Mouse (Mus musculus) adrenal gland, adult (tissue): Measurements from ENCODE around the gene Gast.
"Not testable (repeated sequence)": the region's sequence is repeated elsewhere in the genome, so short reads cannot be mapped to it uniquely, and the experiment has no call there.

ENCODE experiments used
- DNase-seq, 2 experiments: peaks; one replicate each; pipeline ENCODE4 v3.0.0; 2022 to 2023; ENCODE audit warnings: low spot score in 1 of 2; ENCODE audit not compliant: inconsistent age in 2 of 2

Gene Gast

DNA sequence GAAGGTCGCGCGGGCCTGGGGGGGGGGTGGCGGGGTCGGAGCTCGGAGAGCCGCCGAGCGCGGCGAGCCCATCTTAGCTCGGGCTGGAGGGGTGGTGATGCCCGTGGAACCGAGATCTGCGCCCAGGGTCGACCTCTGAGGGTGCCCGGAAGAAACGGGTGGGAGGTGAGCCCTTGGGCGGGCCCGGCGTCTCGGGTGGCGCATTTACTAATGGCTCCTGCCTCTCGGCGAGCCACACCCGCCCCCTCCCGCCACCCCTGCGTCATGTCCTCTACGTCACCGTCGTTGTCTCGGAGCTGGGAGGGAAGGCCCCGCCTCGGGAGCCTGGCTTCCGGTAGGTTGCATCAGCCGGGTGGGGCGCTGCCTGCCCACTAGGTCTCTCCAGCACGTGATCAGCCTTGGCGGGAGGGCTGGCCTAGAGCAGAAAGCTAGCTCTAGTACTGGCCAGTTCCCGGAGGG lies 14.0 kb upstream of the Gast start:
- DNase-seq: peak; percentile 98 to 99

DNA sequence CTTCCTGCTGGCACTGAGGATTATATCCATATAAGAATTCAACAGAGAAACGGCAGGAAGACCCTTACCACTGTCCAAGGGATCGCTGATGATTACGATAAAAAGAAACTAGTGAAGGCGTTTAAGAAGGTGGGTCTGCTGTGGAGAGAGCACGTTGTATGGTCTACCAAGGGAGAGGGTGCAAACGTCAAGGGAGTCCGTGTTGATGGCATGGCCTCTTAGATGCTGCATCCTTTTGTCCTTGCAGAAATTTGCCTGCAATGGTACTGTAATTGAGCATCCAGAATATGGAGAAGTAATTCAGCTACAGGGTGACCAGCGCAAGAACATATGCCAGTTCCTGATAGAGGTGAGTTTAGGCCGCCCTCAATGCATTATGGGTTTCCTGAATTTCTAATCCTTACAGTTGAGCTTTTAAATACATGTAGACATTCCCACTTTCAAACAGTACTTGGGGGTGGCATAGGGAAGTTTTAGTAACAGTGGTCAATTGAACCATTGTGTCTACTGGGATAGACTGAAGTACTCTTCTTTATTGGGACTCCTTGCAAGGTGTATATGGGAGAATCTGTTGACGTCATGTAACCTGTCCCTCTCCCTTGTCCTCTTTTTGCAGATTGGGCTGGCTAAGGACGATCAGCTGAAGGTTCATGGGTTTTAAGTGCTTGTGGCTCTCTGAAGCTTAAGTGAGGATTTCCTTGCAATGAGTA lies 13.4 kb upstream of the Gast start:
- not testable (repeated sequence) for DNase-seq

DNA sequence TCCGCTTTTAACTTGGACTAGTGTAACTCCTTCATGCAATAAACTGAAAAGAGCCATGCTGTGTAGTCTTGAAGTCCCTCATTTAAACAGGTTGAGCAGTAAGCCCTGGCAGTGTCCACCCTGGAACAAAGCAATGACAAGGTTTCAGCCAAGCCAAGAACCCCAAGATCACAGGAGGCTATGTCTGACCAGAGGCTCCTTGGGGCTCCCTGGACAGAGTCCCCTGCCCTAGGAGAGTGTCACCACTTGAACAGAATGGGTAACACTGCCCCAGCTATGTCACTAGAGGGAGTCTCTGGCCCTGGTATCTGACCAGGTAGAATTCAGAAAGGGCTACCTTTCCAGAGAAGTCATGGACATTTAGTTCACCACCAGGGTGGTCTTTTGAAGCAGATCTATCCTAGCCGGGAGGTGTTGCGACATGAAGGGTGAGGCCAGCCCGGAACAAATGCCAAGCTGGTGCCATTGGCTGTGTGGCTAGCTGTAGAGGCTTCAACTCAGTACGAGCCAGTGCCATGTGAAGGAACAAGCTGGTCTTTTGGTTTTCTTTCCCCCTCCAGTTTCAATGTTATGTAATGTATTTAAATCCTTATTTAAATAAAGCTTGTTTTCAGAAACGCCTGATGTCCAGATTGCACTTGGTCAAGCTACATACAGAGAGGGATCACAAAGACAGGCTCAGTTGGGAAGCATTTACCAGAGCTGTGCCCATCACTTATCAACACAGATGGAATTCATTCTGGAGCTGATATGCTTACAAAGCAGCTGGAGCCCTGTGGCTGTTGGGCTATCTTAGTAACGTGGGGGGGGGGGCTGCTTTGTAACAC lies 12.5 kb upstream of the Gast start:
- DNase-seq: peak in 1 of 2 experiments; percentile 66

DNA sequence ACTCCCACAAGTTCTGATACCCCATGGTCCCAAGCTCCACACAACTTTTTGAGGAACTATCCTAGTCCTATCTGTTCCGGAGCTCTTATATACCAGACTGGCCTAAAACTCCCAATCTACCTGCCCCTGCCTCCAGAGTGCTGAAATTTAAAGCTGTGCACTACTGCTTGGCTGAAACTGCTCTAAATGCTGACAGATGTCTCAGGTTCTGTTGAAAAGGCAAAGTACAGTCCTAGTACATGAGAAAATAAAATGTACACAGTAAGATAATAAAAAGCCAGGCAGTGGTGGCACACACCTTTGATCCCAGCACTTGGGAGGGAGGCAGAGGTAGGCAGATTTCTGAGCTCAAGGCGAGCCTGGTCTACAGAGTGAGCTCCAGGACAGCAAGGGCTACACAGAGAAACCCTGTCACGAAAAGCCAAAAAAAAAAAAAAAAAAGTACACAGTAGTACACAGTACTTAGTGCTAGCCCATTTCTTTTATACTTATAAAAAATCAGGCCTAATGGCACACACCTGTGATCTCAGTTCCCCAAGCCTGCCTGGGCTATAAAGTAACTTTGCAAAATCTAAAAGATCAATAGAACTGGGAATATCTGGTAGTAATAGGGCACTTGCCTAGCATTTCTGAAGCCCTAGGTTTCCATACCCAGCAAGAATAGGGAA lies 11.5 kb upstream of the Gast start:
- peak in 1 of 2 experiments; percentile 49 for DNase-seq

DNA sequence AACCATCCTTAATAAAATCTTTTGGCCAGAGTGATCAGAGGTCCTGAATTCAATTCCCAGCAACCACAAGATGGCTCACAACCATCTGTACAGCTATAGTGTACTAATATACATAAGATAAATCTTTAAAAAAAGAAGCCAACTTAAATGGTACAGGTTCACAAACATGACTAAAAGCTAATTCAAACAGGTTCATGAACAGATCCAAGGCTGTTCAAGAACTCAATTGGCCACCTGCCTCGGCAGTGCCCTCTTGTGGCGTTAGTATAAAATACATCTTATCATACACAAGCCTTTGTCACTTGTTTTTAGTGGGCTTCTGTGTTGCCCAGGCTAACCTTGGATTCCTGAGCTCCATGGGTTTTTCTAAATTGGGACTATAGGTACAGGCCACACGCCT lies 10.6 kb upstream of the Gast start:
- DNase-seq: peak; percentile 51 to 86

DNA sequence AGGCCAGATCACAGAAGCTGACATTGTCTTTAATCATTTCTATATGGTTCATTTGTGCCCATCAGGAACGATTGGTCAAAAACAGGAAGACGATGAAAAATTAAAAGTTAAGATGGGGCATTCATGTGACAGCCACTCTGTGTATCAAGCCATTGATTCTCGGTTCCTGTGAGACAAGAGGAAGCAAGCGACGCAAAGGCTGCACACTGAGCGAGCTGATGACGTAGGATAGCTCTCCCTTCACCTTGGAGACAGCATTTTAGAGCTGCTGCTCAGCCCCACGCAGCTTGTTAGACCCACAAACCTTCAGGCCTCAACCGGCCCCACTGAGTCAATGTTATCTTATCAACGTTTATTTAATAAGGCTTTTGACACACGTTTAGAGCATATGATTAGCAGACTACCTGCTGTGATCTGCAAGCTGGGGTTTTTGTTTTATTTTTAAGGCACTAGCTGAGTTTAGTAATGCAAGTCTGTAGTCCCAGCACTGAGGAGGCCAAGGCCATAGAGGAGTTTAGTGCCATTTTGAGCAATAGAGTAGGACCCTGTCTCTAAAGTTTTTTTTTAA lies 9.1 kb upstream of the Gast start:
- DNase-seq: peak in 1 of 2 experiments; percentile 42

DNA sequence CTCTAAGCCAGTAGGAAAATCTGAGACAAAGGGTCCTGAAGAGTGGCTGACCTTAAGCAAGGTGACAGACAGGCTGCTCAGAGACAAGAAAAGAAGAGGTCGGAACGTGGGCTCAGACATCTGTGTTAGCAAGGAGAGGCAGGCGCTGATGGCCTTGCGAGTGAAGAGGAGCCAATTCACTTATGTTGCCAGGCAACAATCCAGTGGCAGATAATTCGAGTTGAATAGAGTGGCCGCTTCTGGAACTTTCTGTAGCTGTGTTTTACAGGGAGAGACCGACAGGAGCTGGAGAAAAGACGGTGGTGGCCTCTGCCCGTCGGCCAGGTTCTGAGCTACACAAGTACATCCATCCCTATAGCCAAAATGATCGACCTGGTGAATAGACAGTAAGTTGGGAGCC lies 6.9 kb upstream of the Gast start:
- DNase-seq: peak in 1 of 2 experiments; percentile 65

DNA sequence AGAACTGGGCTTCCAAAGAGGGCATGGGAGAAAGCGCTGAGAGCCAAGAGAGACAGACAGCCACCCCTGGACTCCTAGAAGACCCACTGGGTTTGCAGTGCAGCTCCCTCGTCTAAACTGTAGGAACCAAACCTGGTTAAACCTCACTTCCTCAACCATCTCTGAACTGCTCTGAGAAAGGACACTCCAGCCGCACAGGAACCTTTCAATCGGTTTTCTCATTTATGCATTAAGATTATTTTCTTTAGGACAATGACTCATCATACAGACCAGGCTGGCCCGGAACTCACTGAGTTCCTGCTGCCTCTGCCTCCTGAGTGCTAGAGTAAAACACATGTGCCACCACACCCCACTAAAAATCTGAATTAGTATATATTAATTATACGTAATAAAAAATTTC lies 6.4 kb upstream of the Gast start:
- DNase-seq: no peak

DNA sequence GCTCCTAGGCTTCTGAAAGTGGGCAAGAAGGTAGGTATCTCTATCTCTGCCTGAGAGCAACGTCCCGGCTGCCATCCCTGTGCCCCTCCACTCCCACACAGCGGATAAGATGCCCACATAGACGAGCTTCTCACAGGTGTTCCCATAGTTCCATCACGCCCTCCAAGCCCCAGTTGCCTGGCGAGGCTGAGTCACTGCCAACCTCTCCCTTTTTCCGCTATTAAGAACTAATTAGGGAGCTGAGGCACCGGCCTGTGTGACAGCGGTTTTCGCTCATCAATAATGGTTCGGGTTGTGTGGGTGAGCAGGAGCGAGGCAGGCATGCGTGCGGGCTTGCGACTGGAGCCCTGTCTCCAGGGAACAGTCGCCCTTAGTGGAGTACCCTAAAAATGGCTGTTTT lies 4.0 kb upstream of the Gast start:
- DNase-seq: peak in 1 of 2 experiments; percentile 54

DNA sequence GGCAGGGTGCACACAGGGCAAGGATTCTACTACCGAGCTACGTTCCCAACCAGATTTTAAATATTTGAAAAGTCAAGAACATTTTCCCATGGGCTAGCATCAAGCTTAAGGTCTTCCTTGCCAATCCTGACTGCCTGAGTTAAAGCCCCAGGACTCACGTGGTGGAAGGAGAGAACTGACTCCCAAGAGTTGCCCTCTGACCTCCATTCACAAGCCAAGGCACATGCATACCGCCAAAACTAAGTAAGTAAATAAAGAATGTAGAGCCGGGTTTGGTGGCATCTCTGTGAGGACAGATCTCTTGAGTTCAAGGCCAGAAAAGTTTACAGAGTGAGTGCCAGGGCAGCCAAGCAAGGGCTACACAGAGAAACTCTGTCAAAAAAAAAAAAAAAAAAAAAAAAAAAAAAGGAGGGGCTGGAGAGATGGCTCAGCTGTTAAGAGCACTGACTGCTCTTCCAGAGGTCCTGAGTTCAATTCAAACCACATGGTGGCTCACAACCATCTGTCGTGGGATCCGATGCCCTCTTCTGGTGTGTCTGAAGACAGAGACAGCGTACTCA lies 3.3 kb upstream of the Gast start:
- DNase-seq: not testable (repeated sequence)

DNA sequence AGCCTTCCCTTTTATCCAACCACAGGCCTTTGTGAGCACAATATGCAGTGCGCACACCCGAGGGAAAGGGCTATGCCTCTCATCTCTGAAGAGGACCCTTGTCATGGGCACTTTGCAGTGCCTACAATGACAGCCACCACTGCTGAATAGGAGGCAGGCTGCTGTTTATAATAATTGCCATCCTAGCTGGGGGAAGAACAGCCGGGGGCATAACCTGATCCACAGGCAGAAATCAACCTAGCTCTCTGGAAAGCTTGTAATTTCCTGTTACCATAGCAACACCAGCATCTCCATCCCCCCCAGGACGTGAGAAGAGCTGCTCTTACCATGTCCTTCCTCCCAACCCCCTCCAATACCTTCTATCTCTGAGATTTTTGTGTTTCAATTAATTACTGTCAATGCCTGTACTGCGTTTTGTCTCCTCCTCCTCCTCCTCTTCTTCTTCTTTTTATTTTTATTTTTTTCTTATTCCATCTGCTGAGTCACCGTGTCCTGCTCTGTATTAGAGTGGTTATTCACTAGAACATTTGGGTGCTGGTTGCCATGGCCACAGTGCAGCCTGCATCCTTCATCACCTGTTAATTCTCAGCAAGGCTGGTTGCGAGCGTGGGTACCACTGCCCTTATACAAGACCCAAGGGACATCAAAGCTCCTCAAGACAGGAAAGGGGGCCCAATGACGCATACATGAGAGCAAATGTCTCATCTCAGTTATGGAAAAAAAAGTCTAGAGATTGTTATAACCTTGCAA lies 1.3 kb upstream of the Gast start:
- peak in 1 of 2 experiments; percentile 33 for DNase-seq

DNA sequence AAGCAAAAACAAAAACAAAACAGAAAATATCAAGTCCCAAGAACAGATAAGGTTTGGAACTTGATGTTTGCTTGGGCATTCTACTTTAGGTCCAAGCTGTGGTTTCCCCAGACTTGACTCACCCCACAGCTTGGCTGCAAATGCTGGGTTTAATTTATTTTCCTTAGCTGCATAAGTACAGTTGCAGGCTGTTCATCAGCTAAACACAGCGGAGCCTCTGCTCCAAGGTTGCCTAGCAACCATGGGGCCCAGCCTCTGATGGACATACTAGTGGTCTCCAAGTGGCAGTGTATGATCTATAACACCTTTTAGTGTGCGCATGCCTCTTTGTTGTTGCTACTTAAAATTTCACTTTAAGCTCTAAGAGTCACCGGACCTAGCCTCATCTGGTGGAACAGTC lies 1.5 kb downstream of the Gast start:
- DNase-seq: no peak

DNA sequence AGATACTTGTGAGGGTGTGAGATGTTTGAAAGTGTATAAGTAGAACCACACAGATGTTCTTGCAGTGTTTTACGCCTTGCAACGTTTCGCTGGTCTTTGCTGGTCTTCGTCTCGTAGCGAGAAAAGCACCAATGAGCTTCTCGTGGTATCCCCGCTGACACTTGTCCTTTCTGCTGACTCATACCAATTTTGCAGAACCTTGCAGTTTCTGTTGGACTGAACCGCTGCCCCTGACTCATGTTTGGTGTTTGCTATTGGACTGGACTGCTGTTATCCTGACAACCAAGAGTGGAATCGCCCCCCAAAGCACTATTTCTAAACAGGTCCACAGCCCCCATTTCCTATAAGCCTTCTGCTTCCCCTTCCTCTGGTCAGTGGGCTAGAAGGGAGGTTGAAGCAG lies 10.1 kb downstream of the Gast start:
- DNase-seq: peak in 1 of 2 experiments; percentile 52

DNA sequence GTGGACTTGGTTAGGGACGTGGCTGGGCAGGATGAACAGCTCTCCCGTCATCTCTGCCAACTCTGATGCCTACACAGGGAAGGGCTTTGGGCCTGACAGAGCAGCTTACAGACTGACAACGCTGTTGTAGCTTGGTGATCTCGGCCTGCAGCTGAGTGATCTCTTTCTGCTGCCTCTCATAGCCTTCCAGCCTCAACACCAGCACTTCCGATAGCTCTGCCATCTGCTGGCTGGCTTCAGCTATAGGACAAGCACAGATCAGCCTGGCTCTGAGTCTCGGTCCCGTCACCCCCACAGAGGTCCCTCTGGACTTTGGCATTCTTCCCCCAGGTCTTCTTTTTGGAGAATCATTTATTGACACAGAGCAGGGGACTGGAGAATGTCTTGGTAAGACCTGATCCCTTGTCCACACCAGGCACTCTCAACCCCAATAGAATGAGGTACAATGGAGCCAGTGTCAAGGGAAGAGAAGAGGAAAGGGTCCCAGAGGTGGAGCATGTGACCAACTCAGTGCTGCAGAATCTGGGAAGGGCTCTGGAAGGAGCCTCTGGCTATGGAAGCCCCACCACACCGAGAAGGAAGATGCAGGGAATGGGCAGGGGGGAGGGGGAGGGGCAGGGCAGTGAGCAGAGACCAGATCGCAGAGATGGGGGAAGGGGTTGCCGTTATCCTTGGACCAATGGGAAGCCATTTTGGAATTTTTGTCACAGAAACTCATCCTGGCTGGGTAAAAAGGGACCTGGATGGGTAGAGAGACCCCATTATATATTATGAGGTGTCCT lies 18.1 kb downstream of the Gast start:
- DNase-seq: peak in 1 of 2 experiments; percentile 57

DNA sequence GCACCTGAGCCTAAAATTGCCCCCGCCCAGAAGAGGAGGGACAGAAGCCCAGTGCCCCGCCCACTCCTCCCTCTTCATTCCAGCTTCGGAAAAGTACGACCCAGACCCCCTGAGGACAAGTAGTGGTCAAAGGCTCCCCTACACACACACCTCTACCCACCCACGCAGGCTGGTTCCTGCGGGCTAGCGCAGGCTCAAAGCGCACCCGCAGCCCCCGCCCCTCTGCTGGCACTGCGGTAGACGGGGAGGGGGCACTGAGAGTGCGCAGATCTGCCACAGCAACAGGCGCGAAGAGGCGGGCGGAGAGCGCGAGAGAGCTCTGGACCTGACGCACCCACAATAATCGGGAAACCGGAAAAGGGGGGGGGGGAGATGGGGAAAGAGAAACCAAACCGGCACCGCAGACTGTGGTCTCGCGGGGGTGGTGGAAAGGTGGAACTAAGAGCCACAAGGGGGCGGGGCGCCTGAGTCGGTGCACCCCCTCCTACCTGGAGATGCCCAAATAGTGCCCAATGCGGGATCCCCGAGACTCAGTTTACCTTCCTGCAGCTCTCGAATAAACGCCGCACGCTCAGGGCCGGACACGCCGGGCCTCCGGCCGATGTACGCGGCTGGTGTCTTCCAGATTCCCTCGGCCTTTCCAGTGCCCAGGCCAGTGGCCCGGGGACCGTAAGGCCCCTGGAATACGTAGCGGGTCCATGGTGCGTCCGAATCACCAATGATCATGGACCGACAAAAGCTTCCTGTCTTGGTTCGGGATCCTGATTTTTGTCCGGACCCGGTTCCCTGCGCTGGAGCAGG lies 21.1 kb downstream of the Gast start:
- peak; percentile 62 to 85 for DNase-seq

DNA sequence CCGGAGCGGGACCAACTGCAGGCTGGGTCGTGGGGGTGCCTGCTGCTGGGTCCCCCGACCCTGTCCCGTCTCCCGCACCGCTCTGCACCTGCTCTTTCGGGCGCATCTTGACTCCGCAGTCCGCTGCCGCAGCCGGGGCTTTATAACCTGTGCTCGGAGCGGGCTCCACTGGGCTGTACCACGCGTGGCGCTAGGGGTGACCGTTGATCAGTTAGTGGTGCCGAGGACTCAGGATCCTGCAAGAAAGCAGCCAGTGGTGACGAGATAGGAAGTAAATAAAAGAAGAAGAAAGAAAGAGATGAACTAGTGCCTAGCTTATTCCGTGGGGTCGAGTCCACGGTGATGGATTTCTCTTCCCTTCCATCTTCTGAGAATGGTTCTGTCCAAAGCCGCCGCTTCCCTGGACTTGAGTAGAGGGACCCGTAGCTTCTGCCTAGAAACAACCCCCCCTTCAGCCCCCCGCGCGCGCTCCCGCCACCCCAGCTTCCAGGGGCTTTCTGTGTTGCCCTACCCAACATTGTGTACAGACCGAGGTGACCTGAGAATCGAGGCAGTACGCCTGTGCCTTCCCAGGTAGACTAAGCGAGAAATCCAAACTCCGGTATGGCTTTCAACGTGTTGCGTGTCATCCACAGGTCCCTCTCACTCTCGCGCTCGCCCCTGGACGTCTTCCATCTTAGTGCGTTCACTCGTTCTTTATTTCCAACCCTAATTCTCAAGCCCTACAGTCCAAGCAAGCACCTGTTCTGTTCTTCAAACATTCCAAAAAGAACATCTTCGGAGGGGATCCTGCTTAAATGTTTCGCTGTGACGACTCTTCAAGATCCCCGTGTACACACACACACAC lies 22.0 kb downstream of the Gast start, which contains the start of gene Hap1:
Hap1 (minus strand) TSS at position 157 of the 847 bp plus-strand sequence.
- DNase-seq: peak; percentile 84 to 95

DNA sequence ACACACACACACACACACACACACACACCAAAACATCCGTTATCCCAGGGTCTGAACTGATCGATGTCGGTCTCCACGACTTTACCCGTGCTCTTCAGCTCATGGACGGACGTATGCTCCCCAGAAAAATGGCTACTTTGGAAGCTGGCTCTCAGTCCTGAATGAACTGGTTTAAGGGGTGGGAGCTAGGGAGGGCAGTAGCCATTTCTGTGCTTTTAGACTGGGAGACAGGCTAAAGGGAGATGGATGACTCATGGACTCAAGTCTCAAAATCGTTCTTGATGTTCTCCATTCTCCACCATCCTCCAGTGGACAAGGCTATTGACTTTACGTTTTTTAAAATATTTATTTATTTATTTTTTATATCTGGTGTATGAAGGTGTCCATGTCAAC lies 22.6 kb downstream of the Gast start:
- DNase-seq: no peak

DNA sequence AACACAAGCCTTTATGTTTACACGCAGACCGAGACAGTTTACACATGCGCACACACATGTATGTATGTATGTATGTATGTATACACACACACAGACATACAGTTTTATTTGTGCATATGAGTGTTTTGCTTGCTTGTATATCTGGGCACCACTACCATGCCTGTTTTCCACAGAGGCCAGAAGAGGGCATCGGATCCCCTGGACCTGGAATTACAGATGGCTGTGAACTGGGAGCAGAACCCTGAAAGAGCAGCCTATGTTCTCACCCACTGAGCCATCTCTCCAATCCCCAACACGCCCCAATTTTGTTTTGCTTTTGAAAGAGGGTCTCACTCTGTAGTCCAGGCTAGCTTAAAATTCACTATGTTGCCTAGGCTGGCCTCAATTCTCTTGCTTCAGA lies 23.2 kb downstream of the Gast start:
- peak in 1 of 2 experiments; percentile 56 for DNase-seq
